Mouse (Mus musculus) kidney, embryonic 14.5 days (tissue): Measurements from ENCODE around the gene Zfp53. TPM values are rescaled to one million over a fixed set of nuclear protein-coding genes. Genes with fewer than 3 reads are reported as not detected.
"Not testable (repeated sequence)": the region's sequence is repeated elsewhere in the genome, so short reads cannot be mapped to it uniquely, and the experiment has no call there.

Source experiments
- ATAC-seq: fragments of 200-750 bp; cut with Nextera tagmentation; 2 replicates; pipeline ENCODE4 v1.8.0; 2017; ENCODE audit warnings: moderate number of reproducible peaks, mild to moderate bottlenecking, moderate TSS enrichment, moderate library complexity; ENCODE audit not compliant: low FRiP score, low TSS enrichment
- H3K27ac ChIP-seq: fragments of 300-500 bp; sonication (generic); 2 replicates; pipeline ENCODE4 v1.5.1; 2014; ENCODE audit warnings: low read depth, mild to moderate bottlenecking, low read length, moderate library complexity, mixed read lengths
- H3K27me3 ChIP-seq: fragments of 300-500 bp; sonication (generic); 2 replicates; pipeline ENCODE4 v1.6.1; 2014; ENCODE audit warnings: mild to moderate bottlenecking, low read length; ENCODE audit not compliant: control insufficient read depth, insufficient read depth
- H3K36me3 ChIP-seq: fragments of 300-500 bp; sonication (generic); 2 replicates; pipeline ENCODE4 v1.6.1; 2014; ENCODE audit warnings: low read length, mixed read lengths; ENCODE audit not compliant: control insufficient read depth, insufficient read depth
- H3K4me1 ChIP-seq: fragments of 300-500 bp; sonication (generic); 2 replicates; pipeline ENCODE4 v1.6.1; 2014; ENCODE audit warnings: low read length, mixed read lengths; ENCODE audit not compliant: control insufficient read depth, insufficient read depth
- H3K4me2 ChIP-seq: fragments of 300-500 bp; sonication (generic); replicated peaks from 2 replicates; pipeline ENCODE4 v1.6.1; 2014; ENCODE audit warnings: low read depth, mild to moderate bottlenecking, low read length
- H3K4me3 ChIP-seq: fragments of 300-500 bp; sonication (generic); 2 replicates; pipeline ENCODE4 v1.5.1; 2014; ENCODE audit warnings: mild to moderate bottlenecking, low read length
- H3K9ac ChIP-seq: fragments of 300-500 bp; sonication (generic); 2 replicates; pipeline ENCODE4 v1.6.1; 2014; ENCODE audit warnings: low read depth, mild to moderate bottlenecking, low read length, moderate library complexity
- H3K9me3 ChIP-seq: fragments of 300-500 bp; sonication (generic); 2 replicates; pipeline ENCODE4 v1.6.1; 2016; ENCODE audit warnings: low read length; ENCODE audit not compliant: control insufficient read depth
- WGBS: fragments of 180-500 bp; shearing (Covaris S2); extraction: QIAGEN DNeasy Blood & Tissue Kit; methylation state at CpG from one replicate; pipeline ENCODE4 v1.1.7; 2014; 5-methylcytosine and 5-hydroxymethylcytosine counted together
- polyA plus RNA-seq: library from polyadenylated mRNA; unstranded; fragments of >200 nt; fragmentation: Nextera tagmentation; extraction: Ambion mirVana; gene quantifications from 2 replicates; pipeline ENCODE4 v1.2.1, GENCODE M21; 2014

The Zfp53 gene
- polyA plus RNA-seq, 1 experiment from 2014 or later: 9.4 TPM

DNA sequence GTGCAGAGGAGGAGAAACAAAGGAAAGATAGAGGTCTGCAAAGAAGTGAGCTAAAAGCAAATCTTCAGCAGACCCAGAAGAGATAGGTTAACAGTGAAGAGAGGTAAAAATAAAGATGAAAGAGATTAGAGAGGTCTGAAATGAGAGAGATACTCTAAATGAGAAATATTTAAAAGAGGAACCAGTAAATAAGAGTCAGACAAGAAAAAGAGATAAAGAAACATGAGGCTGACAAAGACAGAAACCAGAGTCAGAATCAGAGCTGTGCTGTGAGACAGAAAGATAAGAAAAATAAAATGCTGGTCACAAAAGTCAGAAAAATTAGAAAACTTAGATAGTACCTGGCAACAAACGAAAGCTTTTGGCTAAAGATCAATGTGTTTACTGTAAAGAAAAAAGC is 13.5 kb upstream of the Zfp53 start:
- H3K4me2 ChIP-seq, H3K36me3 ChIP-seq, H3K27me3 ChIP-seq, H3K9me3 ChIP-seq, H3K4me3 ChIP-seq, H3K27ac ChIP-seq, H3K4me1 ChIP-seq, H3K9ac ChIP-seq, ATAC-seq: not testable (repeated sequence)
- WGBS: 93% methylated on average over 1 of the region's 1 CpGs

DNA sequence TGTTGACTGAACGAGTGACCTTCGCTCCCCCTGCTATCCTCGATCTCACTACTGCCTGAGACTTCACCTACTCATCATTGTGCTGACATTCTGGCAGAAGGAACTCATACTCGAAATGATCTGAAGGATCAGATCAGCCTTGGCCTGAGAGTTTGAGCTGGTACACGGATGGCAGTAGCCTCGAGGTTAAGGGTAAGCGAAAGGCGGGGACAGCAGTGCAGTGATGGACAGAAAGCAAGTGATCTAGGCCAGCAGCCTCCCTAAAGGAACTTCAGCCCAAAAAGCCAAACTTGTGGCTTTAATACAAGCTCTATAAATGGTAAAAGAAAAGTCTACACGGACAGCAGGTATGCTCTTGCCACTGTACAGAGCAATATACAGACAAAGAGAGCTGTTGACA is 12.4 kb upstream of the Zfp53 start:
- H3K27ac ChIP-seq, H3K9ac ChIP-seq, H3K4me1 ChIP-seq, H3K27me3 ChIP-seq, ATAC-seq, H3K9me3 ChIP-seq, H3K4me3 ChIP-seq, H3K4me2 ChIP-seq, H3K36me3 ChIP-seq: not testable (repeated sequence)
- WGBS: 80% methylated on average over 4 of the region's 9 CpGs

DNA sequence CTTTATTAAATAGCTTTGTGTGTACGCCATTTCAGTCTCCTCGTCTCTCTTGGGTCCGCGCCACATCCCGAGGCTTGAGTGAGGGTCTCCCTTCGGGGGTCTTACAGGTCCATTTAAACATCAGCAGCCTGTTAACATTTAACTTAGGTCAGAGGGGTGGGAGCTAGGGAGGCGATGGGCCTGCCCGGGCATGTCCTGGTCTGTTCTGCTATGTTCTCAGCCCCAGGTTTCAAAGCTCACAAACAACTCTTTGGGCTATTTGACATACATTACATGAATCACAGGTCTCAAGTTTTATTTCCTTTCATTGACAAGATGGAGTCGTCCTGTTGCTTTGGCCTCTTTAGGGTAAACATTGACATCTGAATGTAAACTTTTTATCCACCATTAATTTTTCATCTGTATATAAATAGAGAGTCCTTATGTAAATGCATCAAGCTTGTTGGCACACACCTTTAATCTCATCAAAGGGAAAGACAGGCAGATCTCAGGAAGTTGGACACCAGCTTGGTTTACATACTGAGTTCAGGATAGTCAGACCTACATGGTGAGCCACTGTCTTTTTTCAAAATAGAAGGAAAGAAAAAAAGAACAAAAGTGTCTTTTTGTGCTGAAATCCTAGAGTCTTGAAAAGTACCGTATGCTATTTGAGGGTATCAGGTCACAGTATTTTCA is 10.6 kb upstream of the Zfp53 start:
- H3K4me2 ChIP-seq, H3K27ac ChIP-seq, H3K27me3 ChIP-seq, H3K9ac ChIP-seq, H3K36me3 ChIP-seq, H3K4me1 ChIP-seq, H3K9me3 ChIP-seq, H3K4me3 ChIP-seq, ATAC-seq: not testable (repeated sequence)
- WGBS: 60% methylated on average over 9 of the region's 10 CpGs

DNA sequence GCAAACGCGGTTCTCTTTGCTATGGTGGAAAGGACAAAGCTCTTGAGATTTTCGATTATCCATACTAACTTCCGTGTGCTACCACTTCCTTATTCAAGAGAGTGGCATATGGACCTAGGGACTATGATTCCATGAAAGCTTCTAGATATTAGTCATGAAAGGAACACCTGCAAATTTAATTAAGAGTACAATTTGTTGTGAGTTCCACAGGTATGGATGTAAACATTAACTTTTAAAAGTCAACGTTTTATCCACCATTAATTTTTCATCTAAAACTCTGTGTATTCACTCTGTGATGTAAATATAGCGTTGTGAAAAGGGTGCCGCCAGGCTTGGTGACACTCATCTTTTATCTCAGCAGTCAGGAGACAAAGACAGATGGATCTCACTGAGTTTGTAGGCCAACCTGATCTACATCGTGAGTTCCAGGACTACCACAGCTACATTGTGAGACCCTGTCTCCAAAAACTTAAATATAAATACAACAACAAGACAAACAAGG is 753 bp downstream of the Zfp53 start:
- no peaks in the 10 kb centered on the region for H3K9me3 ChIP-seq
- WGBS: 19% methylated on average over 8 of the region's 8 CpGs
- no peak for ATAC-seq
- H3K27ac ChIP-seq: peak overlapping the region; percentile 76; the same call in 1 of the 2 replicates
- H3K4me2 ChIP-seq: peak overlapping the region; percentile 60
- peak overlapping the region; percentile 78 for H3K4me3 ChIP-seq
- no peaks in the 10 kb centered on the region for H3K27me3 ChIP-seq
- H3K9ac ChIP-seq: peak overlapping the region; percentile 71
- peaks cover 6% of the 10 kb centered on the region; the same call in 1 of the 2 replicates for H3K4me1 ChIP-seq
- H3K36me3 ChIP-seq: no peaks in the 10 kb centered on the region

DNA sequence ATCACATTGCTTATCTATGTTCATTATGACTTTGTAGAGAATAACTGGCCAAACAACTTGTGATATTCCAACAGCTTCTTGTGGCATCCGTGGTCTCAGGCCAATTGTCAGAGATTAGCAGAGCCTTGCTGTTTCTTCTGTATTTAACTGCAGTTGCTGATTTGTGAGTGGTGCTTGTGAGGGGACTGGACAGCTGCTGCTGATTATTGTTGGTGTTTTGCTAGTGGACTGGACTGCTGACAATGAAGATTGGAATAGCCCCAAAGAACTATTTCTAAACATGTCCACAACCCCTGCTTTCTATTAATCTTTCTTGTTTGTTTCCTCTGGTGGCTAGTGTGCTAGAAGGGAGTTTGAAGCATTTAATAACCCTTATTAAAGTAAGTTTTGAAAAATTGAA is 12.6 kb downstream of the Zfp53 start:
- Histone ChIP-seq H3K36me3 (peaks cover 9% of the 10 kb centered on the region; the same call in 1 of the 2 replicates), H3K9ac (no peak overlapping the region), H3K4me1 (no peaks in the 10 kb centered on the region), H3K27me3 (no peaks in the 10 kb centered on the region), H3K27ac (no peak overlapping the region), H3K4me2 (no peak overlapping the region), H3K4me3 (no peak overlapping the region), H3K9me3 (peaks cover 1% of the 10 kb centered on the region; the same call in 1 of the 2 replicates)
- ATAC-seq: no peak
- WGBS: 86% methylated on average over 1 of the region's 1 CpGs

DNA sequence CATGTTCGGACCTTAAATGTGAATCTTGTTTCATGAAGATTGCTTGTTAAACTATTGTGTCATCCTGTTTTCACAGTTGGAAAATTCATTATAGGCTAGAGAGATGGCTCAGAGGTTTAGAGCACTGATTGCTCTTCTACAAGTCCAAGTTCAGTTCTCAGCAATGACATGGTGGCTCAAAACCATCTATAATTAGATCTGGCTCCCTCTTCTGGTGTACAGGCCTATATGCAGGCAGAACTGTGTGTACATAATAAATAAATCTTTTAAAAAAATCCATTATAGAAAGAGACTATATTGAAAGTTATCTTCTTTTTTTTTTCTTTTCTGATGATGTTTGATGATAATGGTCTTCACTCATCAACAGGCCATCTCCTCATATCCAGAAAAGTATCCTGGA is 15.7 kb downstream of the Zfp53 start:
- no peak overlapping the region for H3K9ac ChIP-seq
- H3K4me1 ChIP-seq: no peaks in the 10 kb centered on the region
- ATAC-seq: no peak
- H3K36me3 ChIP-seq: peaks cover 15% of the 10 kb centered on the region; the same call in 1 of the 2 replicates
- no peak overlapping the region for H3K27ac ChIP-seq
- H3K4me2 ChIP-seq: no peak overlapping the region
- H3K9me3 ChIP-seq: no peaks in the 10 kb centered on the region
- 100% methylated on average over 1 of the region's 1 CpGs for WGBS
- no peaks in the 10 kb centered on the region for H3K27me3 ChIP-seq
- no peak overlapping the region for H3K4me3 ChIP-seq

DNA sequence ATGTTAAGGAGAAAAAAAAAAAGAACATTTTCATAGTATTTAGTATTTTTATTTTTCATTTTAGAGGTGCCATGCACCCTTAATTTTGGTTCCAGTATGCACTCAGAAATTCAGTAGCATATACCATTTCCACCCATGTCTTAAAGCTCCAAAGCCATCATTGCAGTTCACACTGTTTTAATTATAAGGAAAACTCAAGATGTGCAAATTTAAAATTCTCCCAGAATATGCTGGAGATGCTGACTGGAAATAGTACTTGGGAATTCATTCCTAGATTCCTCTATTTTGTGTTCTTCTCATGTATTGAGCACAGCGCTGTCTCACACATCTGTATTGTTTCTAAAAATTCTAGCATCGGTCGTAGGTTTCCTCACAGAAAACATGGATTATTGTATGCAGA is 17.5 kb downstream of the Zfp53 start:
- 94% methylated on average over 3 of the region's 3 CpGs for WGBS
- Histone ChIP-seq H3K9me3 (no peaks in the 10 kb centered on the region), H3K4me2 (no peak overlapping the region), H3K27me3 (no peaks in the 10 kb centered on the region), H3K4me1 (no peaks in the 10 kb centered on the region), H3K9ac (no peak overlapping the region), H3K4me3 (no peak overlapping the region), H3K27ac (no peak overlapping the region), H3K36me3 (peaks cover 12% of the 10 kb centered on the region; the same call in 1 of the 2 replicates)
- no peak for ATAC-seq

DNA sequence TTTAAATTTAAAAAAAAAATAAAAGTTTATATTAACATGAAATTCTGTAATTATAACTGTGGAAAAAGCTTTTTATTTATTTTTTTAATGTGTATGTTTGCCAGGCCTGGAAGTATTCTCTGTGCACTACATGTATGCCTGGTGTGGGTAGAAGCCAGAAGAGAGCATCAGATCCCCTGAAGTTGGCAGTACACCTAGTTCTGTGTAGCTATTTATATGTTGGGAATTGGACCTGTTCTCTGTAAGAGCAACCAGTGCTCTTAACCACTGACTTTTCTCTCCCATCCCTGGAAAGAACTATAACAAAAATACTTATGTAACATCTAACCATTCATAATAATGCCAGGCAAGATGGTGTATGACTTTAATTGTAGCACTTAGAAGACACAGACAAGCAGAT is 21.0 kb downstream of the Zfp53 start:
- Histone ChIP-seq H3K9ac (no peak overlapping the region), H3K36me3 (peaks cover 12% of the 10 kb centered on the region; the same call in 1 of the 2 replicates), H3K27me3 (no peaks in the 10 kb centered on the region), H3K4me1 (no peaks in the 10 kb centered on the region), H3K4me3 (no peak overlapping the region), H3K27ac (no peak overlapping the region), H3K4me2 (no peak overlapping the region), H3K9me3 (no peaks in the 10 kb centered on the region)
- ATAC-seq: no peak

DNA sequence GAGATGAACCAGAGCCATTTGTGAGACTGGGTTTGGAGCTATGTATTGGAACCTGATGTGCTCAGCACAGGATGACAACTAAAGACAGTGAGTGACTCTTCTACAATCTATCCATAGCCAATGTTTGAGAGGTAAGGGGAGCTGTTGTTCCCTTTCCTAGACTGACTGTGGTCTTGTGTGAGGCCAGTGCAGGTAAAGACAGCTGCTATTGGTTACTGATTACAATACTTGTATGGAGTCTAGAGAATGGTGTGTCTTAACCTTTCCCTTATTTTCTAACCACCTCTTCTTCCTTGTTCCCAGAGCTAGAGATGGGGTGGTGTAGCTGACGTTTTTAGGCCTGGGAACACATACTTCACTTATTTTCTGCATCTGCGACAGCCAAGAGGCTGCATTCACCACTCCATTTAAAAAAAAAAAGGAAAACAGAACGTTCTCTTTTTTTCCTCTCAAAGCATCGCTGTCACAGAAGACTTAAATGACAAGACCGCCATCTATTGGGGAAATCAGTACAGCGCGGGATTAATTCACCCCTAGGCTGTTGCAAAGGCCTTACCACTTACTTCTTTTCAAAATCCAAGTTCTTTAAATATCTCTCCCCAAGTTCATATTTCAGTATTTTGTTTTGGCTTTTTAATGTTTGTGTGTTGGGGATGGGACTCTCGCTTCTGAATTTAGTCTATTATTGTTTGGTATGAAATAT is 26.8 kb downstream of the Zfp53 start:
- Histone ChIP-seq H3K27me3 (no peaks in the 10 kb centered on the region), H3K9me3 (no peaks in the 10 kb centered on the region), H3K36me3 (no peaks in the 10 kb centered on the region; the same call in 1 of the 2 replicates), H3K4me2 (peak overlapping the region; percentile 71), H3K4me1 (no peaks in the 10 kb centered on the region), H3K27ac (peak overlapping the region; percentile 90), H3K9ac (peak overlapping the region; percentile 63; the same call in 1 of the 2 replicates), H3K4me3 (peak overlapping the region; percentile 55; the same call in 1 of the 2 replicates)
- 2% methylated on average over 8 of the region's 8 CpGs for WGBS
- peak; percentile 69 for ATAC-seq
